Comparison of ENCODE assay signal across 29 mouse cellular contexts in the genomic region with DNA sequence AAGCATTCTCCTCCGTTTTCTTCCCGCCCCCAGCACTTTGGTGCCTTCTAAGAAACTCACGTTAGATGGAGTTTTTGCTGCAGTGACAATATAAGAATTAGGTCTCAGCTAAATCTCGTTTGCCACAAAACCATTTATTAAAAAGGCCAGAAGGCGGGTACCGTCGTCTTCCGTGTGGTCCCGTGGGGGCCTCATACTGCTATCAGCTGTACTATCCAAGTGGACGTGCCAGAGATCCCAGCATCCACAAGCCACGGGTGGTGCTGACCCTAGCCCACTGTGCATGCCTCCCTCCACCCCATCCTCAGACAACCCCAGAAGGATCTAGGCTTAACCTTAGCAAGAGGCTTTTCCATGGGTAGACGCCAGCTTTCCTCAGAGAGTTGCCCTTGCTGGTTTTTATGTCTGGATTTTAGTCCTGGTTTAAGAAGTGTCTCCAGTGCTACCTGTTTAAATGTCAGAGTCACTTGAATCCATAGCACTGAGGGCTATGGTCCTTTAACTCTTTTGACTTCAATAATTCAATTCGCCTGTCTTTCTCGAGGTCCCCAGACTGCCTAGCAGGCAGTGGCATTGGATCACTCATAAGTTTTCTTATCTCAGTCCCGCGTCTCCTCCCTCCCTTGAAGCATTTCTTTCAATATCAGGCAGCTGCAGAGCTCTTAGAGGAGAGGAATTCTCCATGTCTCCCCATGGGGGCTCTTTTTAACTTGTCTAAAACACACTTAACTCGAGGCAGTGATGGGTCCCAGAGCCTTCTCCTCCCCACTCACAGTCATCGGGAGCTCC. TPM values are rescaled to one million over a fixed set of nuclear protein-coding genes. Genes with fewer than 3 reads are reported as not detected.
A peak's percentile ranks its signal among the peaks of the same experiment; 100 is the strongest.
DNase-seq lines count a peak whose midpoint lies in the region; ATAC-seq and TF ChIP-seq lines count a peak whose summit lies in the region.
"Had no signal": no experiment of that assay in that cellular context is flagged by ENCODE, and none has a peak within 500 bp of the region (broad histone marks: within the 10 kb centered on the region; RNA-seq: fewer than 3 reads in every experiment).

No protein-coding gene starts in this region.

- no peak for ATAC-seq in neural tube, embryonic 15.5 days (ENCODE audit: low FRiP score)
- ATAC-seq in limb, embryonic 14.5 days (ENCODE audit: low FRiP score, low read depth), result no peak
- ATAC-seq: forebrain, embryonic 16.5 days; Patski had no signal

- intact Hi-C loops in heart, postnatal 10 days (cut with DNase I), result no loop called here

- H3K27ac ChIP-seq in neural tube, embryonic 15.5 days (replicated peaks), result peak overlapping the region; percentile 28; the same call in 1 of the 2 replicates
- H3K27ac ChIP-seq in limb, embryonic 14.5 days (replicated peaks; ENCODE audit: low read depth, low read length), result no peak overlapping the region
- H3K27ac ChIP-seq: embryonic facial prominence, embryonic 15.5 days; forebrain, embryonic 12.5 days; heart, adult 2 months; heart, embryonic 15.5 days; hindbrain, embryonic 10.5 days; hindbrain, embryonic 14.5 days had no signal

- no peaks in the 10 kb centered on the region for H3K27me3 ChIP-seq in neural tube, embryonic 15.5 days (replicated peaks)
- H3K27me3 ChIP-seq in limb, embryonic 14.5 days (ENCODE audit: control insufficient read depth, insufficient read depth, low read length), result peaks cover 4% of the 10 kb centered on the region; the same call in 1 of the 2 replicates
- H3K27me3 ChIP-seq: forebrain, embryonic 12.5 days; Patski had no signal

- no peak overlapping the region for H3K4me3 ChIP-seq in neural tube, embryonic 15.5 days (replicated peaks)
- H3K4me3 ChIP-seq in limb, embryonic 14.5 days (replicated peaks; ENCODE audit: low read length), result peak overlapping the region; percentile 26
- H3K4me3 ChIP-seq: embryonic facial prominence, embryonic 15.5 days; erythroblast, embryonic 14.5 days; forebrain, embryonic 12.5 days; heart, adult 2 months; heart, embryonic 15.5 days; hindbrain, embryonic 10.5 days had no signal

- peaks cover 55% of the 10 kb centered on the region for H3K4me1 ChIP-seq in neural tube, embryonic 15.5 days
- peaks cover 37% of the 10 kb centered on the region for H3K4me1 ChIP-seq in limb, embryonic 14.5 days (ENCODE audit: control insufficient read depth, insufficient read depth, low read length)

- H3K4me2 ChIP-seq in neural tube, embryonic 15.5 days, result peak overlapping the region; percentile 26
- H3K4me2 ChIP-seq in limb, embryonic 14.5 days (replicated peaks; ENCODE audit: low read depth, low read length, severe bottlenecking), result peak overlapping the region; percentile 46
- H3K4me2 ChIP-seq: embryonic facial prominence, embryonic 15.5 days; forebrain, embryonic 12.5 days; heart, embryonic 11.5 days; heart, embryonic 15.5 days; hindbrain, embryonic 14.5 days had no signal

- H3K9ac ChIP-seq in neural tube, embryonic 15.5 days (replicated peaks), result no peak overlapping the region
- H3K9ac ChIP-seq in limb, embryonic 14.5 days (ENCODE audit: low read depth, low read length, severe bottlenecking), result no peak overlapping the region
- H3K9ac ChIP-seq: embryonic facial prominence, embryonic 15.5 days; forebrain, embryonic 12.5 days; heart, embryonic 15.5 days; hindbrain, embryonic 14.5 days had no signal

- no peak for TF ChIP-seq POLR2A in limb, embryonic 14.5 days (IDR thresholded peaks at IDR 0.05; ENCODE audit: borderline replicate concordance, extremely low read depth, insufficient read depth, insufficient read length)

- H3K9me3 ChIP-seq in neural tube, embryonic 15.5 days (replicated peaks), result no peaks in the 10 kb centered on the region
- no peaks in the 10 kb centered on the region for H3K9me3 ChIP-seq in limb, embryonic 14.5 days (ENCODE audit: control insufficient read depth, low read length)
- H3K9me3 ChIP-seq: embryonic facial prominence, embryonic 15.5 days; forebrain, embryonic 12.5 days; heart, embryonic 15.5 days; hindbrain, embryonic 10.5 days had no signal

- 60% methylated on average over 18 of the region's 18 CpGs for WGBS in neural tube, embryonic 15.5 days
- 47% methylated on average over 18 of the region's 18 CpGs for WGBS in limb, embryonic 14.5 days

- peak; percentile 89 for DNase-seq in heart, adult 11 months
- DNase-seq in heart, postnatal 10 days, result no peak
- DNase-seq in neural tube, embryonic 10.5 days (ENCODE audit: extremely low spot score, low spot score), result no peak
- no peak for DNase-seq in limb, embryonic 14.5 days (ENCODE audit: low spot score)
- no peak for DNase-seq in lung, postnatal 36 days
- DNase-seq in spleen, adult 12 weeks (ENCODE audit: low spot score), result no peak
- DNase-seq: adrenal gland, adult 2 months; adrenal gland, postnatal 25 days; cerebellum, adult 2 months; cerebellum, postnatal 14 days; embryo, embryonic 11 days; gastrocnemius, postnatal 10 days; heart, adult 2 months had no signal

- no peaks in the 10 kb centered on the region for H3K36me3 ChIP-seq in neural tube, embryonic 15.5 days
- no peaks in the 10 kb centered on the region for H3K36me3 ChIP-seq in limb, embryonic 14.5 days (ENCODE audit: control insufficient read depth, insufficient read depth, low read length)
- H3K36me3 ChIP-seq: embryonic facial prominence, embryonic 15.5 days; forebrain, embryonic 12.5 days; heart, embryonic 15.5 days; hindbrain, embryonic 10.5 days had no signal

RNA-seq across cellular contexts. Expression of a gene that starts 3.2 kb away (rescaled TPM):
- total RNA-seq in heart, postnatal 10 days (2021), result not detected
- not detected in 2 replicates for polyA plus RNA-seq in neural tube, embryonic 15.5 days (2015; fragmentation: Nextera tagmentation; extraction: Ambion mirVana)
- polyA plus RNA-seq in limb, embryonic 14.5 days (2012; rRNA removed), result not detected in 2 replicates
- not detected in 2 replicates for polyA plus RNA-seq in limb, embryonic 14.5 days (2014; fragmentation: Nextera tagmentation; extraction: Ambion mirVana)
- total RNA-seq: adrenal gland, adult 2 months; adrenal gland, postnatal 25 days; CH12.LX; common myeloid progenitor, adult 5-6 weeks; gastrocnemius, postnatal 10 days; gastrocnemius, postnatal 4 days; heart, adult 2 months; heart, postnatal 25 days had no signal
- polyA plus RNA-seq: adrenal gland, adult 2 months; cerebellum, adult 2 months; embryonic facial prominence, embryonic 11.5 days; embryonic facial prominence, embryonic 15.5 days; erythroblast, embryonic 14.5 days; forebrain, embryonic 12.5 days; forebrain, embryonic 16.5 days; frontal cortex, adult 2 months; heart, adult 2 months; heart, embryonic 11.5 days; heart, embryonic 15.5 days; hindbrain, embryonic 10.5 days; hindbrain, embryonic 14.5 days; Patski had no signal

RNA-seq across cellular contexts. Expression of a gene that starts 18.6 kb away (rescaled TPM):
- total RNA-seq in heart, postnatal 10 days (2021), result 10 to 100 TPM; 27.0 to 29.2 TPM
- polyA plus RNA-seq in neural tube, embryonic 15.5 days (2015; fragmentation: Nextera tagmentation; extraction: Ambion mirVana), result 116 and 133 TPM in 2 replicates
- 62.3 and 78.2 TPM in 2 replicates for polyA plus RNA-seq in limb, embryonic 14.5 days (2012; rRNA removed)
- 151 and 161 TPM in 2 replicates for polyA plus RNA-seq in limb, embryonic 14.5 days (2014; fragmentation: Nextera tagmentation; extraction: Ambion mirVana)

RNA-seq across cellular contexts. Expression of a gene that starts 39.2 kb away (rescaled TPM):
- total RNA-seq in heart, postnatal 10 days (2021), result 10 to 100 TPM; 27.0 to 31.2 TPM
- 92.0 and 93.1 TPM in 2 replicates for polyA plus RNA-seq in neural tube, embryonic 15.5 days (2015; fragmentation: Nextera tagmentation; extraction: Ambion mirVana)
- 110 and 113 TPM in 2 replicates for polyA plus RNA-seq in limb, embryonic 14.5 days (2012; rRNA removed)
- polyA plus RNA-seq in limb, embryonic 14.5 days (2014; fragmentation: Nextera tagmentation; extraction: Ambion mirVana), result 120 and 139 TPM in 2 replicates
